Mouse (Mus musculus) kidney, adult 2 months (tissue): ENCODE results near the gene Phf12.

Experiments used
- CTCF ChIP-seq: fragments of 200-500 bp; conservative IDR thresholded peaks from 2 replicates; pipeline ENCODE4 v1.5.1; 2011; ENCODE audit warnings: low read depth, mild to moderate bottlenecking, control low read depth, low read length, moderate library complexity, mixed read lengths; ENCODE audit not compliant: insufficient read depth, insufficient read length
- POLR2A ChIP-seq: fragments of 200-500 bp; IDR thresholded peaks from one replicate; pipeline ENCODE4 v1.6.1; 2011; ENCODE audit warnings: low read depth, low read length, control low read depth

DNA sequence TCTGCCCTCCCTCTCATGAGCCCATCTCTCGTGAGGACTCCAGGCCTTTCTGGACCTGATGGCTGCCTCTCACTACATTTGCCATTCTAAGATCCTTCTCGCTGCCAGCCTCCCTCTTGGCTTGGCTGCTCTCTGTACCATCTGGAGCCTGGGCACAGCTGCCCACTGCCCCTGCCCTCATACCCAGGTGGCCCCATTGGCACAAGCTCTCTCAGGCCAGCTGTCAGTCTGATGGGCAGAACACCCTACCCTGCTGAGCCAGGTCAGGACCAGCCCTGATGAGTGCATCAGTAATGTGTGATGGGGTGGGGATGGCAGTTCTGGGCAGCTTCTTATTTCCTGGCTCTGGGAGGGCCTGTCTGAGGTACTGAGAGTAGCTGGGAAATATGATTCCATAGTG, 24.3 kb upstream of the Phf12 start:
- TF ChIP-seq POLR2A: no peak
- no peak for TF ChIP-seq CTCF
